Mouse (Mus musculus): Measurements from ENCODE around the gene Olfr206. TPM values are rescaled to one million over a fixed set of nuclear protein-coding genes. Genes with fewer than 3 reads are reported as not detected.

The Olfr206 gene
- not detected for polyA plus RNA-seq (2014; fragmentation: Illumina TruSeq; extraction: RNeasy Lipid Tissue Mini Kit (QIAGEN cat#74804); ENCODE audit: low read depth, low replicate concordance)

DNA sequence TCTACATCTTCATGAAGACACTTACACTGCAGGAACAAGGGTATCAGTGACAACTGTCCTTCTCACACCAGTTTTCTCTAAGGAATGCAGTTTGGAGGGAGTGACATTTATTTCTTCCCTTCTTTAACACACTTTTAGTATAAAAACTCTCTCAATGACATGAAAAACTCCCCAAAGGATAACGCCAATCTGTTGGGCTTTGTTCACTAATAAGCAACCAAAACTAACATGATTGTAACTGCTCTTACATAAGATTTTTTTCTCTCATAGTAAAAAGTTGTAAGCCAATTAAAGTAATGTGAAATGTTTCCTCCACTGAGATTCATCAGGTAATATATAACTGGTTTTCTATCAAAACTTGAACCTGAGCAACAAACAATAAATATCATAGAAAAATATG lies at the start of gene Olfr206:
Olfr206 (minus strand) TSS at position 101 of the 400 bp plus-strand sequence.

GRCm38 (mm10) chr16:59363893-59364292 lies 14.8 kb upstream of the Olfr206 start, which contains the start of gene Olfr209:
Olfr209 (minus strand) TSS chr16:59363993.

GRCm38 (mm10) chr16:59331038-59331437 lies 18.0 kb downstream of the Olfr206 start, which contains the start of gene Olfr205:
Olfr205 (minus strand) TSS chr16:59331138.

DNA sequence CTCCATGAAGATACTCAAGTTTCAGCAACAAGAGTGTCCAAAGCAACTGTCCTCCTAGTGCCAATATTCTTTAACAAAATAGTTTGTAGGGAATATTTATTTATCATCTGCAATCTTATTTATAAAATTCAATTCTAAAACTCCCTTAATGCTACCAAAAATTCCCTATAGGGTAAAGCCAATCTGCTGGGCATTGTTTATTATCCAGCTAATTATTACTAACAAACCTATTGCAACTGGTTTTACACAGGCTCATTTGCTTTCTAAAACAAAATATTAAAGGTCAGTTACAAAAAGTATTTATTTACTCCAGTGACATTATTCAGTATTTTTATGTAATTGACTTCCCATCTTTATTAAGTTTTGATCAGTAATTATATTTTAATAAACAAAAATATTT lies 30.9 kb downstream of the Olfr206 start, which contains the start of gene Olfr204:
Olfr204 (minus strand) TSS at position 101 of the 400 bp plus-strand sequence.

GRCm38 (mm10) chr16:59298581-59298980 lies 50.5 kb downstream of the Olfr206 start, which contains the start of gene Olfr203:
Olfr203 (plus strand) TSS chr16:59298881.

Other genes starting within 250 kb of the Olfr206 start
- gene Olfr193, start 237.4 kb downstream of the Olfr206 start, polyA plus RNA-seq (2014; fragmentation: Illumina TruSeq; extraction: RNeasy Lipid Tissue Mini Kit (QIAGEN cat#74804); ENCODE audit: low read depth, low replicate concordance), result not detected
- not detected for gene Olfr194, start 228.2 kb downstream of the Olfr206 start, polyA plus RNA-seq (2014; fragmentation: Illumina TruSeq; extraction: RNeasy Lipid Tissue Mini Kit (QIAGEN cat#74804); ENCODE audit: low read depth, low replicate concordance)
- gene Olfr195, start 202.2 kb downstream of the Olfr206 start, polyA plus RNA-seq (2014; fragmentation: Illumina TruSeq; extraction: RNeasy Lipid Tissue Mini Kit (QIAGEN cat#74804); ENCODE audit: low read depth, low replicate concordance), result not detected
- gene Olfr196, start 178.8 kb downstream of the Olfr206 start, polyA plus RNA-seq (2014; fragmentation: Illumina TruSeq; extraction: RNeasy Lipid Tissue Mini Kit (QIAGEN cat#74804); ENCODE audit: low read depth, low replicate concordance), result not detected
- gene Olfr198, start 145.7 kb downstream of the Olfr206 start, polyA plus RNA-seq (2014; fragmentation: Illumina TruSeq; extraction: RNeasy Lipid Tissue Mini Kit (QIAGEN cat#74804); ENCODE audit: low read depth, low replicate concordance), result not detected
- gene Olfr199, start 129.5 kb downstream of the Olfr206 start, polyA plus RNA-seq (2014; fragmentation: Illumina TruSeq; extraction: RNeasy Lipid Tissue Mini Kit (QIAGEN cat#74804); ENCODE audit: low read depth, low replicate concordance), result not detected
- gene Olfr201, start 76.6 kb downstream of the Olfr206 start, polyA plus RNA-seq (2014; fragmentation: Illumina TruSeq; extraction: RNeasy Lipid Tissue Mini Kit (QIAGEN cat#74804); ENCODE audit: low read depth, low replicate concordance), result not detected
- not detected for gene Olfr202, start 62.5 kb downstream of the Olfr206 start, polyA plus RNA-seq (2014; fragmentation: Illumina TruSeq; extraction: RNeasy Lipid Tissue Mini Kit (QIAGEN cat#74804); ENCODE audit: low read depth, low replicate concordance)
- gene Olfr203, start 50.4 kb downstream of the Olfr206 start, polyA plus RNA-seq (2014; fragmentation: Illumina TruSeq; extraction: RNeasy Lipid Tissue Mini Kit (QIAGEN cat#74804); ENCODE audit: low read depth, low replicate concordance), result not detected
- gene Olfr204, start 31.0 kb downstream of the Olfr206 start, polyA plus RNA-seq (2014; fragmentation: Illumina TruSeq; extraction: RNeasy Lipid Tissue Mini Kit (QIAGEN cat#74804); ENCODE audit: low read depth, low replicate concordance), result not detected
- gene Olfr205, start 18.1 kb downstream of the Olfr206 start, polyA plus RNA-seq (2014; fragmentation: Illumina TruSeq; extraction: RNeasy Lipid Tissue Mini Kit (QIAGEN cat#74804); ENCODE audit: low read depth, low replicate concordance), result not detected
- not detected for gene Olfr209, start 14.7 kb upstream of the Olfr206 start, polyA plus RNA-seq (2014; fragmentation: Illumina TruSeq; extraction: RNeasy Lipid Tissue Mini Kit (QIAGEN cat#74804); ENCODE audit: low read depth, low replicate concordance)
- gene Gabrr3, start 58.1 kb upstream of the Olfr206 start, polyA plus RNA-seq (2014; fragmentation: Illumina TruSeq; extraction: RNeasy Lipid Tissue Mini Kit (QIAGEN cat#74804); ENCODE audit: low read depth, low replicate concordance), result not detected
- 16.7 TPM for gene Riox2, start 122.5 kb upstream of the Olfr206 start, polyA plus RNA-seq (2014; fragmentation: Illumina TruSeq; extraction: RNeasy Lipid Tissue Mini Kit (QIAGEN cat#74804); ENCODE audit: low read depth, low replicate concordance)